Mouse (Mus musculus) layer of hippocampus, adult 11-12 months (tissue): Measurements from ENCODE around the gene Cep250.
"Not testable (repeated sequence)": the region's sequence is repeated elsewhere in the genome, so short reads cannot be mapped to it uniquely, and the experiment has no call there.

Experiments
- DNase-seq: peaks from one replicate; pipeline ENCODE4 v3.0.0; 2022; ENCODE audit warnings: low spot score

The Cep250 gene

DNA sequence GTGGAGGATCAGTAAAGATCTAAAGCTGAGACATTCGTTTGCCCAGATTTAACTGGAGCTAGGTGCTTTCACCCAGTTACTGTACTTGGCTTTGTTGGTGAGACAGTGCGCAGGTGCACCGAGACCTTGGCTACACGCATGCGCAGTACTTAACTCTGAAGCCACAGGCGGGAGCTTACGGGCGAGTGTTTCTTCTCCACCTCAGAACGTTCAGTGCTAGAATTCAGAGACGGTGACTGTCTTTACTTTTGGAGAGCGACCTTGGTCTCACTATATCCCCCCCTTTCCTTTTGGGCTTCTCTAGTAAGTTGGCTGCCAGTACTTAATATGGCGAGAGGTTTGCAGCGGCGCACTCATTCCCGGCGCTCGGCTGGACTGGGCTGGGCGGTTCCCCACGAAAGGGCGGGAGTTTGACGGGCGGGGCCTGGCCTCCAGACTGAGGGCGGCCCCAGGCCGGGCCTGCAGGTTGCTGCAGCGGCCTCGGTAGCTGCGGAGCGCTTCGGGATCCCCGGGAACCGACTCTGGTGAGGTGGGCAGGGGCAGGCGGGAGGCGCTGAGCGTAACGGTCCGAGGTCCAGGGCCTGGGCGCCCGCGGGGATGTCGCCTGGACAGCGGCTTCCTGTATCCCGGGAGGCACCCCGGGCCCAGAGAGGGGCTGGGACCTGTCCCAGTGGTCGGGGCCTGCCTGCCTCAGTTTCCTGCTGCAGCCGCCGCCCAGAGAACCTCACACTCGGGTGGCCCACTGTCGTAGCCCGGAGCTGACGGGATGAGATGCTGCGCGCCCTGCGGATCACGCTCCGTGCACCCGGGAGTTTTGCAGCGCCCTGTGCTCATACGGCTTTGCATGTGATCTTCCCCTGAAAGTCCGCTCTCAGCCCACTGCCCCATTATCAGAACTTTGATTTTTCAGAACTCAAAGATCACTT is at the start of gene Cep250:
Cep250 (plus strand) TSS at position 325 of the 926 bp plus-strand sequence.
- DNase-seq = peak; percentile 89

DNA sequence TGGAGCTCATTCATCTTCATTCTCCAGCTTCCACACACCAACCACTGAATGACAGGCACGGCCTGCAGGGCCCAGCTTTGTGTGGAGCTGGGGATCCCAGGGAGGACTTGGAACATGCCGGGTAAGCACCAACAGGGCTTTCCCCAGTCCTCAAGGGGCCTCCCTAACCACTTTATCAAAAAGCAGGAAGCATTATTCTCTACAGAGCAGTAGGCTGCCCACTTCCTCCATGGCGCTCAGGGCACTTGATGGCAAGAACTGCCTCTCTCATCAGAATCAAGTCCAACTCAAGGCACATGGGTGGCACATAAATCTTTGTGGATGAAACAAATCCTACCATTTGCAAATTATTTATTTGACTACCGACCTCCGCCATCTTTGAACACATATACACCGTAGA is 41.6 kb upstream of the Cep250 start:
- no peak for DNase-seq

DNA sequence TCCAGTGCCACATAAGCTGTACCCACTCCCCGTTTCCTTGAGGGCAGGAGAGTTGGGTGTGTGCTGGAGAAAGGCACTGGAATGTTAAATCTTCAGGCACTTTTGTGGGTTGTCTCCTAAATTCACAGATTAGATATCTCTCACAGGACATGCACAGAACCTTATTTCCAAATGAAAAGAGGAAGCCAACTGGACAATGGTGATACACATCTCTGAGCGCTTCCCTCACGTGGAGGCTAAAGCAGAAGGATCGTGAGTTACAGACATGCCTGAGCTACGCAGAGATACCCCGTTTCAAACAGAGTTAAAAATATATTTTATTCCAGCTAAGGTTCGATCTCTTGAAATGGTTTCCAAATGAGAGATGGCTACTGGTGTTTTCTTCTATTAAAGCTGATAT is 33.1 kb upstream of the Cep250 start:
- DNase-seq = no peak

DNA sequence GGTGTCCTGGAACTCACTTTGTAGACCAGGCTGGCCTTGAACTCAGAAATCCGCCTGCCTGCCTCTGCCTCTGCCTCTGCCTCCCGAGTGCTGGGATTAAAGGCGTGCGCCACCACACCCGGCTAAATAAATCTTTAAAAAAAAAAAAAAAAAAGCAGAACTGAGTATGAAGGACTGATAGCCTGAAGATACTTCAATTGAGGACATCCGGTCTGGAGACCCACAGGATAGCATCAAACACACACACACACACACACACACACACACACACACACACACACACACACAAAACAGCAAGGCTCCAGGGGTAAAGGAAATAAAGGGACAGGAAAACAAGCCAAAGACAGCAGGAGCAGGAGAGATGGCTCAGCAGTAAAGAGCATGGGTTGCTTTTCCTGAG is 31.0 kb upstream of the Cep250 start:
- DNase-seq = not testable (repeated sequence)

DNA sequence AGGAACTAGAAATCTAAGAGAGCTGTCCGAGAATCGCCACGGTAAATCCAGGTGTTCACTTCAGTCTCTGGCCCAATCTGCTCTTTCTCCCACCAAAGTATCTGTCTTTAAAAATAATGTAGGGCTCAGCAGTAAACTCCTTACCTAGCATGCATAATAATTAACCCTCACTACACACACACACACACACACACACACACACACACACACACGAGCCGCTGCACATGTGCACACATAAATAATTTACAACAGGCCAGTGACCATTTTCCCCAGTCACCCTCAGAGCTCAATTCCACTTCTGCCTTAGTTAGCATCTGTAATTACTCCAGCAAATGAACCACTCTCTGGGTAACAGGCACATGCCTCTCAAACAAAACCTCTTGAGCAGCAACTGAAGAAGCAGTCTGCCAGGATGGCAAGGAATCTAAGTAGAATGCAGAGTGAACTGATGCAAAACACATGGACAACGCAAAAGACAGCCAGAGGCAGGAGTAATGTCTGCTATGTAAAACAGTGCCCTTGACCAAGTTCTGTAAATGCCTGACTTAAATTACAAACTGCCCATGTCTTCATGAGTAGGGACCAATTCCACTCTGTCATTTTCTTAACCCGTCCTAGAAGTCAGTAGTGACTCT is 27.4 kb upstream of the Cep250 start:
- no peak for DNase-seq

DNA sequence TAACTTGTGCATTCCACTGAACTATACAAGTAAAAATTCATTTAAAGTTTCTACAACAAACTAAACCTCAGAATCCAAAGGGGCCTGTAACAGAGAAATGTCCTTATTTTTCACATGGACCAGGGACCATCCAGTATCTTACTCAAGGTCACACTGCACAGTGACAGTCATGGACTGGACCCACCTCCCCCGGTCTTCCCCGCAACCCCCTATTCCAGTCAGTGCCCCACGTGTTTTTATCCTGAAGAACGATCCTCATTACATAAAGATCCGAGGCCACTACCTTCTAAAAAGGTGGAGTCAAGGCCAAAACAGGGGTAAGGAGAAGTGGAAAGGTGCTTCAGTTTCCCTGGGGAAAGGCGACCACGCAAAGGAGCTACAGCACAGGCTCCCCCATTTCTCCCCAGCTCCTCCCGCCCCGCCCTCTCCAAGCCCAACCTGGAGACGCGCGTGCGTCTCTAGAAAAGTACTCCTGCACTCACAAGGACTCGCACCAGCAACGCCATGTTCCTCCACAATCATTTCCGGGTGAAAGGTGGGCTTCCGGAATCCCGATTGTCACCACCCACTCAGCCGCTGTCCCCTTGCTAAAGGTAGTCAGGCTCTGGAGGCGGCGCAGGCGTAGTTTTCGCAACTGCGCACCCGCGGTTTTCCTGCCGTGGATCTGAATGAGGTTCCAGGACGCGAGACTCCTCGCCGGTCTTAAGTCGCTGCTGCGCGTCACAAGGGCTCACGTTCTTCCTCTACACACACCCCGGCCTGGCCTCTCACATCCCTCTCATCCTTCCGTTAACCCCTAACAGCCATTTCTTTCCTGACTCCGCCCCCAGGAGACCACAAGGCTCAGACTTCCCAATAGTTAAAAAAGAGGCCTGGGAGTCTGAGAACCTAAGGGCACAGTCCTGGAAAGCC is 26.5 kb upstream of the Cep250 start, which contains the start of gene Uqcc1:
Uqcc1 (minus strand) TSS at position 780 of the 912 bp plus-strand sequence.
- DNase-seq = peak; percentile 95

DNA sequence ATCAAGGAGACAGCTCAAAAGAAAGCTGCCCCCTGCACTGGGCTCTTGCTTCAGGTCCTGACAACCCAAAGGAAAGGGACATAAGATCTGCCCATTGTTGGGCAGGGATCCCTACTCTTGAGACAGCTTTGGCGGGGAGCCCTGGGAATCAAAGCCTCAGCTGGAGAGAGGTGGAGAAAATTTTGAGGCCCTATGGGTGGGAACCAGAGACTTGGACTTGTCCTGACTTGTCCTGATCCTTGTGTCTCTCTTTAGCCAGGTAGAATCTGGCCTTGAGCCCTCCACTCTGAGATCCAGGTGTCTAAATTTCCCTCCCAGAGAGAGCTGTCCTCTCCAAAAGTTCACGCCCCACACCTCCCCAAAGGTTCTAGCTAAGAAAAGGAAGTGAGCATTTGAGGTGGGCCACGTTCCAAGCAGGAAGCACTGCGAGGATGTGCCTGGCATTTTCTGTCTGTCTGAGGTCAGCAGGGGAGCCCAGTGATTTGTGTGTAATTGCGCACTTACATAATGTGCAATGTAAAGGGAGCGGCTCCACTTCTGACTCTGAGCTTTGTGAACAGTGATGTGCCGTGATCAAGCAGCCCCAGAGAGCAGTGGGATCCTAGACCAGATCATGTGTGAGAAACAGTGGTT is 16.2 kb upstream of the Cep250 start:
- DNase-seq = no peak

DNA sequence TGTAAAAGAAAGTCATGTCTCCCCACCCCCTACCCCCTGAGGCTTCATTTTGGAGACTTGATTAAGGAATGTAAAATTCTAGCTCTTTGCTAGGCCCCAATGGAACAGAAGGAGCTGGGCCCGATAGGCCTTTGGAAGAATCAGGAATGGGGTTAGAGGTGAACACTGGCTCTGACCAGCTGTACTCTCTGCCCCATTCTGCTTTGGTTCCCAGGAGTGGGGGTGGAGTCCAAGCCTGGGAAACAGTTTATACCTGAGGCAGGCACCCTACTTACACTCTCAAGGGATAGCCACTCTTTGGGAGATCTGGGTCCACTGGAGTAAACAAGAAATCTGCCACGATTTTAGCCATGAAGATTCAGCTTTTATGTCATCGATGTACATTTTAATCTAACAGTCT is 15.6 kb upstream of the Cep250 start, which contains the start of gene Gm15557:
Gm15557 (plus strand) TSS at position 48 of the 400 bp plus-strand sequence.
- no peak for DNase-seq

DNA sequence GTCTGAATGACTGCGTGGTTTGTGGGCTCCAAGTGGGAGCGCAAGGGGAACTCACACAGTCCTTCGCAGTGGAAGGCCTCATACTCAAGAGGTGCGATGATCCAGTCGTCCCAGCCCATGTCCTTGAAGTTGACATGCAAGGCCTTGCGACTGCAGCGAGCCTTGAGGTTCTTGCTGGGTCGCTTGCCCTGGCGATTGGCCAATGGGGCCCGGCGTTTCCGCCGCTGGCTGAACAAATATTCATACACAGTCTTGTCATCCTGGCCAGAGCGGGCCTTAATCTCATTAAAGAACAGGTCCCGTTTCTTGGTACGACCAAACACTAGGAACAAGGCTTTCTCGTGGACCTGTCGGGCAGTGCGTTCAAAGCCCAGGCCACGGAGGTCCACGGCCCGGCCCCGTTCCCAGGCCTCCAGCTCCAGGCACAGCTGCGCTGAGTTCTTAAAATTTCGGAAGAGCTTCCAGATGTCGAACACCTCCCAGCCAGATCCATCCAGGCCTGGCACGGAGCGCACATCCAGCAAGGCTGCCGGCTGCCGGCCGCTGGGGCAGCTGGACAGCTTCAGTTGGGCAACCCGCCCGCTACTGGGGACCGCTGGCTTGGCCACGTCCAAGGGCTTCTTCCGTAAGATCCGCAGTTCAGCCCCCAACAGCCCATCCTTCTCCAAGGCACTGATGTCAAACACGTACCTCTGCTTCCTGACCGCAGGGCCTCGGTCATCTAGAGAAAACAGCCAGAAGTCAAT is 14.4 kb upstream of the Cep250 start:
- no peak for DNase-seq

DNA sequence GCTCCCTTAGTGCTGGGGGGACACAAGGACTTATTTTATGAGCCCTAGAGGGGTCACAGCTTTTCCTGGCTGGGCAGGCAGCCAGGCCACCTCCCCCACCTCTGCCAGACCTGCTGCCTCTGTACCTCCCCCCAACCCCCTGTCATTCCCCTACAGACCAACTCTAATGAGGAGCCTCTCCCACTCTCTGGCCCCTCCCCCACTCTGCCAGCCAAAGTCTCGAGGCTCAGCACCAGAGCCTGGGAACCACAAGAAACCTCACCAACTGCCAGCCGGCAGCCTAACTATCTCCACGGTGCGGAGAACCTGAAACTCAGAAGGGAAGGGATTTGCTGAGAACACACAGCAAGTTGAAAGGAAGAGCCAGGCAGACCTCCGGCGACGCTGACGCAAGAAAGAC is 12.8 kb upstream of the Cep250 start:
- DNase-seq = no peak

DNA sequence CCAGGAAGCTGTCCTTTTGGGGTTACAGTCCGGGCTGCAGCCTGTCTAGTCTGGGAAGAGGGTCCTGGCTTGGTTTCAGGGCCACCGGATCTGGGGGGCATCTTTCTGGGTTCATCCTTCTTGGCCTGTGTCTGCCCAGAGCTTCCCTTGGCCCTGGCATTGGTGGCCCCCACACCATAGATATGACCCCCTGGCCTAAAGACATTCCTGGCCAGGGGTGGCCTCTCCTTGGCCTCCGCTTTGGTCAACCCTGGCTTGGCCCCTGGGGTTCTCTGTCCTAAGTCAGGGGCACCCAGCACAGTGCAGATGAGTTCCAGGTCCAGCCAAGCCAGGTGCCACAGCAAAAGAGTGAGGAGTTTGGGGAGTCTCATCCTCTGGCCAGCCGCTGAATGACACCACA is 11.6 kb upstream of the Cep250 start:
- no peak for DNase-seq

DNA sequence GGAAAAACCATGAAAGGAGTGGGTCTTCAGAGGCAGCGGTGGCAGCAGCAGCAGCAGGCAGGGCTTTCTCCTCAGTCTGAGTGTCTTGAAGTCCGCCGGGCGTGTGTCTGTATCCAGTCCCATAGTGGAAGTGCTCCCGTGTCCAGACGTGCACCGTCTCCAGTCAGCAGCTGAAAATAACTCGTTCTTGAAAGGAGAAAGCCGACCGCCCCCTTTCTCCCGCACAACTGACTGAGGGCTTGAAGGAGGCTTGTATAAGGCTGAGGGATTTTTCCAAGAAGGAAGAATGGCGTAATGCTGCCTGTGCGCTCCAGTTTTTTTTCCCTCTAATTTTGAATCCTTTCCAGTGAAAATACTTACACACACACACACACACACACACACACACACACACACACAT is 11.1 kb upstream of the Cep250 start, which contains the start of gene Gdf5:
Gdf5 (minus strand) TSS at position 244 of the 400 bp plus-strand sequence.
- DNase-seq = no peak

DNA sequence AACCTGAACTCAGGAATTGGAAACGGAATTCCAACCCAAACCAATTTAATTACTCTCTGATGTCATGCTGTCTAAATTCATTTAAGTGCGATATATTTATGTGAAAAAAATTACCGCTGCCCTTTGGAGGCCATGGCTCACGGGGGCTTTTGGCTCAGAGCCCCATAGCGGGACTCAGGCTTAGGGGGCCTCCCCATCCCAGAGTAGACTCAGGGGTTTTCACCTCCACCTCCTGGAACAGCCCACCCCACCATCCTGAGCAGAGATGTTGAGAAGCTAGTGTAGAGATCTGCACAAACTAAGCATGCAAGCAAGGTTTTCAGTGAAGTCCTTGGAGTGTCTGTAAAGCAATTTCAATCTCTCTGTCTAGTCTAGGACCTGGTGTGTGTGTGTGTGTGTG is 10.7 kb upstream of the Cep250 start:
- no peak for DNase-seq

DNA sequence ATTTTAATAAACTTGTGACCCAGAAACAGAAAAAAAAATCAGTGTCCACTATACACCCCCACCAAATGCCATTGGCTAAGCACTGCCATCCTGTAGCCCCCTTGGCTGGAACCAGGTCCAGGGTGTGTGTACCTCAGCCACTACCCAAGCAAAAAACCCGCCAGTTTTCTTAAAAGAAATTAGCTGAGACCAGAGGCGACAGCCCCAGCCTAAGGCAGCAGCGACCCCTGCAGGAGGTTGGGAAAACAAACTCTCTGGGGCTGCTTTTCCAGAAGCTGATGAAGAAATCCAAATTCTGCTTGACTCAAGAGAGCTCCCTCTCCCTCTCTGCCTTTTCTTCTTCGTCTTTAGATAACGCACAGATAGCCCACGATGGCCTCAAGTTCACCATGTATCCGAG is 10.2 kb upstream of the Cep250 start:
- DNase-seq = peak; percentile 58

DNA sequence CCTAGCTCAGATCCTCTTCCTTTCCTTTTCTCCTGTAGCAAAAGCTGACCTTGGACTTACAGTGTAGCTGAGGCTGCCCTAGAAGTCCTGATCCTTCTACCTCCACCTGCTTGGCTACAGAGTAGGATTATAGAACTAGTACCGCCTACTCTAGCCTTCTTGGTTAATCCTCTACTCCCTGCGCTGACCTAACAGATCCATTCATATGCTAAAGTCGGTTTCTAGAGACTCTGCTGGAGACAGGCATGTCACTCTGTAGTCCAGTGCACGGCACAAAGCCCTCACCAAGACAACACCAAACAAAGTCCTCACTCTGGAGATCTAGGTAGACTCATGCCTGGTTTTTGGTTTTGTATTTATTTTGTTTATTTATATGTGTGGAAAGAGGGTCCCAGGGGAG is 9.8 kb upstream of the Cep250 start:
- DNase-seq = no peak

DNA sequence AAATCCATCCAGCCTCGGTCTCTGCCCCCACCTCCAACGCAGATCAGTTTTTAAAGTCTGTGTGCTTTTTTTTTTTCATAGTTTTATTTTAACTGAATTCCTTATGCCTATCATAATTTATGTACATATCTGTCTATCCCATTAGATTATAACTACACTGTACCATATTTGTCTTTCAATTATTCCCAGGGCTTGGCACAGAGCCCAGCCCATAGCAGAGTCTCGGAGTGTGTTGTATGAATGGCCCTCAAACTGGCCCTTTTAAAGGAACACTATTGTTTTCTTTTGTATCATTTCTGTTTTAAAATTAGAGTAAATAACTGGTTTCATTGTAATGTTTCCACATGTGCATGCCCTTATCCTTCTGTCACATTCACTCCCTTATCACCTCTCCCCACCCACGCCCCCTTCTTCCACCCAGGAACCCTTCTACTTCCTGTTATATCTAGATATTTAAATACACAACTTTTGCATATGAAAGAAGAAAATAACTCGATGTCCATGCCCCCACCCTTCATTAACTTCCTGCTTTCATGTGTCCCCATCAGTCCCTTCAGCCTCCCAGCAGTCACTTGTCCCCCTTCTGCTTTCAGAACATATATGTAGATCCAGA is 8.8 kb upstream of the Cep250 start:
- no peak for DNase-seq

DNA sequence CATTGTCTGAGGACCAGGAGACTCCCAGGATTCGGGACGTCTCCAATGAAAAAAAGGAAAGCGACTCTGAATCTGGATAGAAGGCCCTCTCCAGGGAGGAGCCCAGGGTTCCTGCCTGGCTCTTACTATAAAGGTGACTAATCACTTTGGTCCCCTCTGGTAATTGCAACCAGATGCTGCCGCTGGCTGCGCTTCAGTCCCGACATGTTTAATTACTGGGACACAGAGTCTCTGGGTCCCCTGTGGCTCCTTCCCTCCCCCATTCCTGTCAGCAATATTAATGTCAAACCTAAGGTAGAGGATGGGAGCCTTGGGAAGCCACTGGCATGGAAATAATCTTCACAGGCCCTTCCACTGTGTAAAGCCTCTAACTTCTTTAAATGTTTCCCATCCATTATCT is 6.9 kb upstream of the Cep250 start:
- DNase-seq = no peak

DNA sequence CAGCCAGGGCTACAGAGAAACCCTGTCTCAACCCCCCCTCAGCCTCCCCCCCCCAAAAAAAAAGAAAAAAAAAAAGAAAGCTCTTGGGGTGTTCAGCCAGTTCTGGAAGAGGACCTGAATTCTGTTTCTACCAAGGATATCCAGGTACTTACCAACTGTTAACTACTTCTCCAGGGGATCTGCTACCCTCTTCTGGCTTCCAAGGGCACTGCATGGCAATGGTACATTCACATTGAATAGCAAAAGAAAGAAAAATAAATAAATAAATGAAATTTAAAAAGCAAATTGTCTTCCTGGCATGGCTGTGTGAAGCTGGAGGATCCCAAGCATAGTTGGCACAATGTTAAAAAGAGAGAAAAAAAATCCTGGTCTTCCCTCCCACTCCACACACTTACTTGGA is 4.3 kb upstream of the Cep250 start:
- DNase-seq = peak; percentile 76

DNA sequence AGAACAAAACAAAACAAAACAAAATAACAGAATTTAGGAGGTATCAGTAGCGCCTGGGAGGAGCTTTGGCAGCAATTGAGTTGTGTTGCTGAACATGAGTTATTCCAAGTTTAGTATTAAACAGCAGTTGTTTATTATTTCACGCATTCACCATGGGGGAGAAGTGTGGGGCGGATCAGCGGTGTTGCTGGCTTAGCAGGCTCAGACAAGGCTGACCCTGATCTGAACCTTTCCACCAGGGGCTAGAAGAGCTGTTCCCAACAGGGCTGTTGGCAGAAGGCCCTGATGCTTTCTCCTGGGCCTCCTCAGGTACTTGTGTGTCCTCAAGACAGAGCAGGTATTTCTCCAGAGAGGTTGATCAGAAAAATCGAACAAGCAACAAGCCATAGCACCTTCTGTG is 3.7 kb downstream of the Cep250 start:
- DNase-seq = no peak

DNA sequence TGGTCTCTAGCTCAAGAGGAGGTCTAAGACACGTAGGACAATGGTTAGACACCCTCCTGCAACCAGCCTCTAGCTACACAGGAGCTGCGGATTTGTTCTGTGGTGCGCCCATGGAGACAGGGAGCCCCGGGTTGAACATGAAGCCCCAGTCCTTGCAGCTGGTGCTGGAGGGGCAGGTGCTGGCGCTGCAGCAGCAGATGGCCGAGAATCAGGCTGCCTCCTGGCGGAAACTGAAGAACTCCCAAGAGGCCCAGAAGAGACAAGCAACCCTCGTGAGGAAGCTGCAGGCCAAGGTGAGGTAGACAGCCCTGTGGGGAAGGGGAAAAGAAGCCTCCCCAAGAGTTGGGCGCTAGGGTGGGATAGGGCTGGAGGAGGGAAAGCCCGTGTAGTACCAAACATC is 5.6 kb downstream of the Cep250 start:
- DNase-seq = no peak

DNA sequence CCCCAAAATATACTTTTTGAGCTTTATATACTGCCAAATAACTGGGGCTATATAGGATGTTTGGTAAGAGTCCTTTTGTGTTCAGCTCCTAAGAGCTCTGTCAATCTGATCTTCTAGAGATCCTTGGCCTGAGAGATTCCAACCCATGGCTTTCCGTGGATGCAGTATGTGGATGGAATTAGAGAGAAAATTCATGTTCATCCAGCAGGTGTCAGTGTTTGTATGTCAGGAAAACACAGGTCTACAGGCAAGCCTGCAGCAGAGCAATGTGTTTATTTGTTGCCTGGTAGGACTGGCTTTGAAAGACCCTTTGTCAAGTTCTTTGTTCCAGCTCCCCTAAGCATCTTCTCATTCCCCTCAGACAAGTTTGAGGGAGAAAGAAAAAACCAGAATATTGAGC is 6.7 kb downstream of the Cep250 start:
- DNase-seq = peak; percentile 47
